Mouse (Mus musculus): Measurements from ENCODE around the gene Lipk. TPM values are rescaled to one million over a fixed set of nuclear protein-coding genes. Genes with fewer than 3 reads are reported as not detected.

Lipk gene
- polyA plus RNA-seq, 1 experiment from 2014 or later: not detected

- H3K9ac ChIP-seq (replicated peaks): no peak within 1 kb of the TSS
- H3K9me3 ChIP-seq (ENCODE audit: low read length): no peaks in the 10 kb centered on the region
- no peak for ATAC-seq
- H3K36me3 ChIP-seq (replicated peaks; ENCODE audit: insufficient read depth, low read length): no peaks in the 10 kb centered on the region
- DNase-seq: no peak
- no peaks in the 10 kb centered on the region for H3K27me3 ChIP-seq (ENCODE audit: insufficient read depth, low read length)
- no peaks in the 10 kb centered on the region for H3K4me1 ChIP-seq (ENCODE audit: insufficient read depth)
- H3K4me3 ChIP-seq (ENCODE audit: low read depth, low read length): no peak within 1 kb of the TSS
- H3K27ac ChIP-seq (ENCODE audit: low read depth): no peak within 1 kb of the TSS
- H3K4me2 ChIP-seq (ENCODE audit: low read depth, low read length): no peak within 1 kb of the TSS
- 67% methylated on average over 9 of the region's 9 CpGs for WGBS (ENCODE audit: insufficient replicate concordance)
- TF ChIP-seq CTCF (IDR thresholded peaks at IDR 0.05; ENCODE audit: low read depth) (no peak), EP300 (IDR thresholded peaks at IDR 0.05; ENCODE audit: low read depth) (no peak)
Measured at GRCm38 (mm10) chr19:34066779-34067472, 58.8 kb downstream of the Lipk start, which contains the start of gene Lipn. Gene Lipn (plus strand): TSS chr19:34067358.

- Histone ChIP-seq H3K9ac (replicated peaks) (no peak overlapping the region), H3K9me3 (ENCODE audit: low read length) (no peaks in the 10 kb centered on the region), H3K27me3 (ENCODE audit: insufficient read depth, low read length) (no peaks in the 10 kb centered on the region), H3K4me1 (ENCODE audit: insufficient read depth) (no peaks in the 10 kb centered on the region), H3K4me3 (ENCODE audit: low read depth, low read length) (no peak overlapping the region), H3K4me2 (ENCODE audit: low read depth, low read length) (no peak overlapping the region), H3K27ac (ENCODE audit: low read depth) (no peak overlapping the region), H3K36me3 (replicated peaks; ENCODE audit: insufficient read depth, low read length) (no peaks in the 10 kb centered on the region)
- DNase-seq: no peak
- ATAC-seq: peak; percentile 40
- TF ChIP-seq CTCF (IDR thresholded peaks at IDR 0.05; ENCODE audit: low read depth) (no peak), EP300 (IDR thresholded peaks at IDR 0.05; ENCODE audit: low read depth) (no peak)
Measured at GRCm38 (mm10) chr19:34074239-34074638, 66.1 kb downstream of the Lipk start.

GRCm38 (mm10) chr19:34078130-34078529 is 70.0 kb downstream of the Lipk start:
- no peak overlapping the region for H3K4me3 ChIP-seq (ENCODE audit: low read depth, low read length)
- no peak for ATAC-seq
- 78% methylated on average over 2 of the region's 2 CpGs for WGBS (ENCODE audit: insufficient replicate concordance)

GRCm38 (mm10) chr19:34089011-34089680 is 81.1 kb downstream of the Lipk start:
- Histone ChIP-seq H3K36me3 (replicated peaks; ENCODE audit: insufficient read depth, low read length) (no peaks in the 10 kb centered on the region), H3K4me1 (ENCODE audit: insufficient read depth) (no peaks in the 10 kb centered on the region), H3K27me3 (ENCODE audit: insufficient read depth, low read length) (no peaks in the 10 kb centered on the region), H3K4me2 (ENCODE audit: low read depth, low read length) (no peak overlapping the region), H3K9me3 (ENCODE audit: low read length) (no peaks in the 10 kb centered on the region), H3K9ac (replicated peaks) (no peak overlapping the region), H3K27ac (ENCODE audit: low read depth) (no peak overlapping the region), H3K4me3 (ENCODE audit: low read depth, low read length) (no peak overlapping the region)
- TF ChIP-seq CTCF (IDR thresholded peaks at IDR 0.05; ENCODE audit: low read depth): no peak
- WGBS (ENCODE audit: insufficient replicate concordance): 76% methylated on average over 3 of the region's 3 CpGs
- no peak for ATAC-seq
- DNase-seq: no peak

More at GRCm38 (mm10) chr19:34078130-34078529, 70.0 kb downstream of the Lipk start:
- Histone ChIP-seq H3K27me3 (ENCODE audit: insufficient read depth, low read length) (no peaks in the 10 kb centered on the region), H3K9me3 (ENCODE audit: low read length) (no peaks in the 10 kb centered on the region), H3K4me1 (ENCODE audit: insufficient read depth) (no peaks in the 10 kb centered on the region), H3K4me2 (ENCODE audit: low read depth, low read length) (no peak overlapping the region), H3K9ac (replicated peaks) (no peak overlapping the region), H3K27ac (ENCODE audit: low read depth) (no peak overlapping the region), H3K36me3 (replicated peaks; ENCODE audit: insufficient read depth, low read length) (no peaks in the 10 kb centered on the region)
- TF ChIP-seq EP300 (IDR thresholded peaks at IDR 0.05; ENCODE audit: low read depth) (no peak), CTCF (IDR thresholded peaks at IDR 0.05; ENCODE audit: low read depth) (no peak)
- no peak for DNase-seq

GRCm38 (mm10) chr19:34095381-34095780 is 87.3 kb downstream of the Lipk start:
- no peak overlapping the region for H3K27ac ChIP-seq (ENCODE audit: low read depth)
- WGBS (ENCODE audit: insufficient replicate concordance): 68% methylated on average over 5 of the region's 5 CpGs

GRCm38 (mm10) chr19:34096228-34096627 is 88.1 kb downstream of the Lipk start:
- H3K4me3 ChIP-seq (ENCODE audit: low read depth, low read length): no peak overlapping the region
- no peak overlapping the region for H3K27ac ChIP-seq (ENCODE audit: low read depth)
- no peak for DNase-seq
- no peak overlapping the region for H3K4me2 ChIP-seq (ENCODE audit: low read depth, low read length)
- no peaks in the 10 kb centered on the region for H3K4me1 ChIP-seq (ENCODE audit: insufficient read depth)
- no peaks in the 10 kb centered on the region for H3K36me3 ChIP-seq (replicated peaks; ENCODE audit: insufficient read depth, low read length)
- H3K9ac ChIP-seq (replicated peaks): no peak overlapping the region
- H3K9me3 ChIP-seq (ENCODE audit: low read length): no peaks in the 10 kb centered on the region
- TF ChIP-seq CTCF (IDR thresholded peaks at IDR 0.05; ENCODE audit: low read depth): peak; percentile 44
- TF ChIP-seq EP300 (IDR thresholded peaks at IDR 0.05; ENCODE audit: low read depth): no peak
- no peaks in the 10 kb centered on the region for H3K27me3 ChIP-seq (ENCODE audit: insufficient read depth, low read length)
- 47% methylated on average over 1 of the region's 1 CpGs for WGBS (ENCODE audit: insufficient replicate concordance)
- peak; percentile 47; the same call in 1 of the 2 replicates for ATAC-seq

More at GRCm38 (mm10) chr19:34095381-34095780, 87.3 kb downstream of the Lipk start:
- Histone ChIP-seq H3K9me3 (ENCODE audit: low read length) (no peaks in the 10 kb centered on the region), H3K4me3 (ENCODE audit: low read depth, low read length) (no peak overlapping the region), H3K4me2 (ENCODE audit: low read depth, low read length) (no peak overlapping the region), H3K27me3 (ENCODE audit: insufficient read depth, low read length) (no peaks in the 10 kb centered on the region), H3K36me3 (replicated peaks; ENCODE audit: insufficient read depth, low read length) (no peaks in the 10 kb centered on the region), H3K9ac (replicated peaks) (no peak overlapping the region), H3K4me1 (ENCODE audit: insufficient read depth) (no peaks in the 10 kb centered on the region)
- no peak for TF ChIP-seq CTCF (IDR thresholded peaks at IDR 0.05; ENCODE audit: low read depth)
- no peak for TF ChIP-seq EP300 (IDR thresholded peaks at IDR 0.05; ENCODE audit: low read depth)
- ATAC-seq (no peak), DNase-seq (no peak)

Small RNA genes within 50 kb of the gene (microRNA-seq; reads per million reads assigned to microRNA genes)
- not detected for gene Gm23334

Other genes with a start within 250 kb of the Lipk start
- 3.5 and 3.6 TPM in 2 replicates for gene Lipo3, start 246.3 kb upstream of the Lipk start, polyA plus RNA-seq (2015; fragmentation: Nextera tagmentation; extraction: Ambion mirVana)
- not detected in 2 replicates for gene Lipo1, start 220.8 kb upstream of the Lipk start, polyA plus RNA-seq (2015; fragmentation: Nextera tagmentation; extraction: Ambion mirVana)
- not detected in 2 replicates for gene Lipf, start 47.1 kb upstream of the Lipk start, polyA plus RNA-seq (2015; fragmentation: Nextera tagmentation; extraction: Ambion mirVana)
- not detected in 2 replicates for gene Lipn, start 59.1 kb downstream of the Lipk start, polyA plus RNA-seq (2015; fragmentation: Nextera tagmentation; extraction: Ambion mirVana)
- not detected in 2 replicates for gene Lipm, start 92.6 kb downstream of the Lipk start, polyA plus RNA-seq (2015; fragmentation: Nextera tagmentation; extraction: Ambion mirVana)
- 0.67 and 0.80 TPM in 2 replicates for gene Ankrd22, start 157.8 kb downstream of the Lipk start, polyA plus RNA-seq (2015; fragmentation: Nextera tagmentation; extraction: Ambion mirVana)
- 9.2 and 10.3 TPM in 2 replicates for gene Stambpl1, start 183.9 kb downstream of the Lipk start, polyA plus RNA-seq (2015; fragmentation: Nextera tagmentation; extraction: Ambion mirVana)
- gene Acta2, start 247.3 kb downstream of the Lipk start, polyA plus RNA-seq (2015; fragmentation: Nextera tagmentation; extraction: Ambion mirVana): 7.3 and 7.7 TPM in 2 replicates